In the genomic region with DNA sequence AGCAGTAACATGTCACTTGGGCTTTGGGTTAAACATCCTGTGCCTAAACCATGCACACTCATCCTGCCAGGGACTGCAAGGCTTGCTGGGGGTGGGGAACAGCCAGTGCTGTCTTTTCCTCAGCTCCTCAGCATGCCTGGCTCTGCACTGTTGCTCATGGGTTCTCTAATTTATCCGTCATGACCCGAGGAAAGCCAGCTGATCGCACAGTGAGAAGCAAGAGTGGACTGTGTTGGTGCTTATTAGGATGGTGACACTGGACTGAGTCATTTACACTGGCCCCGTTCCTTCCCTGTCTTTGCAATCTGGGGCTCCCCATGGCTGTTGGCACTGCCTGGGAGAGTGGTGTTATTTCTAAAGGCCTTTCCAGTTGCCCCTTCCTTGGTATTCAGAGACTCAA, we compare ENCODE assay signal across 21 mouse cellular contexts. TPM values are rescaled to one million over a fixed set of nuclear protein-coding genes. Genes with fewer than 3 reads are reported as not detected.
"Had no signal": no experiment of that assay in that cellular context is flagged by ENCODE, and none has a peak within 500 bp of the region (broad histone marks: within the 10 kb centered on the region; RNA-seq: fewer than 3 reads in every experiment).

No protein-coding gene starts in this region.

- H3K36me3 ChIP-seq: midbrain, embryonic 10.5 days; midbrain, embryonic 12.5 days; neural tube, embryonic 13.5 days; neural tube, embryonic 15.5 days; stomach, embryonic 15.5 days had no signal

- H3K9me3 ChIP-seq: midbrain, embryonic 10.5 days; midbrain, embryonic 12.5 days; neural tube, embryonic 13.5 days; neural tube, embryonic 15.5 days; stomach, embryonic 15.5 days had no signal

- DNase-seq: lung, adult 18-20 months; lung, embryonic 14.5 days; lung, postnatal 10 days; lung, postnatal 4 days; midbrain, embryonic 14.5 days; right cerebral cortex, postnatal 14 days; thymus, adult 2 months; thymus, postnatal 25 days; thymus, postnatal 4 days had no signal

- H3K27me3 ChIP-seq: neural tube, embryonic 13.5 days; neural tube, embryonic 15.5 days; stomach, embryonic 15.5 days had no signal

- H3K4me1 ChIP-seq: stomach, embryonic 15.5 days had no signal

- H3K9ac ChIP-seq: lung, embryonic 14.5 days; midbrain, embryonic 12.5 days; neural tube, embryonic 13.5 days; neural tube, embryonic 15.5 days; stomach, embryonic 15.5 days had no signal

- H3K4me3 ChIP-seq: midbrain, embryonic 10.5 days; midbrain, embryonic 12.5 days; myocyte; neural tube, embryonic 13.5 days; neural tube, embryonic 15.5 days; stomach, embryonic 15.5 days had no signal

- H3K27ac ChIP-seq: midbrain, embryonic 10.5 days; midbrain, embryonic 12.5 days; neural tube, embryonic 13.5 days; neural tube, embryonic 15.5 days; stomach, embryonic 15.5 days; stomach, postnatal 0 days had no signal

- ATAC-seq: midbrain, embryonic 16.5 days had no signal

- H3K4me2 ChIP-seq: lung, embryonic 14.5 days; midbrain, embryonic 12.5 days; neural tube, embryonic 13.5 days; neural tube, embryonic 15.5 days; stomach, embryonic 15.5 days had no signal

RNA-seq across cellular contexts. Expression of a gene that starts 33.5 kb away (rescaled TPM):
- polyA plus RNA-seq: lung, embryonic 14.5 days; midbrain, embryonic 12.5 days; midbrain, embryonic 14.5 days; neural tube, embryonic 11.5 days; neural tube, embryonic 13.5 days; spleen, adult 2 months; testis, adult 2 months; thymus, adult 2 months; urinary bladder, adult 2 months had no signal
